Mouse (Mus musculus) forebrain, postnatal 0 days (tissue): ENCODE data around the gene Abcc2. TPM values are rescaled to one million over a fixed set of nuclear protein-coding genes. Genes with fewer than 3 reads are reported as not detected.

Source experiments
- ATAC-seq: fragments of 200-750 bp; cut with Nextera tagmentation; 2 replicates; pipeline ENCODE4 v1.8.0; 2017; ENCODE audit warnings: mild to moderate bottlenecking, moderate library complexity
- DNase-seq: peaks from one replicate; pipeline ENCODE4 v3.0.0-alpha.2; 2015
- H3K27ac ChIP-seq: fragments of 300-500 bp; sonication (generic); 2 replicates; pipeline ENCODE4 v1.5.1; 2014; ENCODE audit warnings: low read depth, mild to moderate bottlenecking, antibody characterized with exemption, low read length, moderate library complexity, mixed read lengths
- H3K27me3 ChIP-seq: fragments of 300-500 bp; sonication (generic); 2 replicates; pipeline ENCODE4 v1.6.1; 2014; ENCODE audit warnings: mild to moderate bottlenecking, low read length, mixed read lengths; ENCODE audit not compliant: insufficient read depth
- H3K36me3 ChIP-seq: fragments of 300-500 bp; sonication (generic); 2 replicates; pipeline ENCODE4 v1.6.1; 2014; ENCODE audit warnings: mild to moderate bottlenecking, moderate library complexity; ENCODE audit not compliant: insufficient read depth
- H3K4me1 ChIP-seq: fragments of 300-500 bp; sonication (generic); 2 replicates; pipeline ENCODE4 v1.6.1; 2014; ENCODE audit warnings: antibody characterized with exemption; ENCODE audit not compliant: insufficient read depth
- H3K4me2 ChIP-seq: fragments of 300-500 bp; sonication (generic); 2 replicates; pipeline ENCODE4 v1.6.1; 2014; ENCODE audit warnings: low read depth, mild to moderate bottlenecking, moderate library complexity
- H3K4me3 ChIP-seq: fragments of 300-500 bp; sonication (generic); 2 replicates; pipeline ENCODE4 v1.5.1; 2014; ENCODE audit warnings: low read depth, low read length, mixed read lengths
- H3K9ac ChIP-seq: fragments of 300-500 bp; sonication (generic); 2 replicates; pipeline ENCODE4 v1.6.1; 2014; ENCODE audit warnings: mild to moderate bottlenecking
- H3K9me3 ChIP-seq: fragments of 300-500 bp; sonication (generic); 2 replicates; pipeline ENCODE4 v1.6.1; 2016; ENCODE audit warnings: low read length
- CTCF ChIP-seq: sonication (generic); IDR thresholded peaks from 2 replicates; pipeline ENCODE4 v1.5.1; 2016; ENCODE audit warnings: antibody characterized with exemption, control low read depth, low read depth
- WGBS: fragments of 180-500 bp; shearing (Covaris S2); extraction: QIAGEN DNeasy Blood & Tissue Kit; methylation state at CpG from one replicate; pipeline ENCODE4 v1.1.7; 2014; 5-methylcytosine and 5-hydroxymethylcytosine counted together
- polyA plus RNA-seq: library from polyadenylated mRNA; unstranded; fragments of >200 nt; fragmentation: Nextera tagmentation; extraction: Ambion mirVana; gene quantifications from 2 replicates; pipeline ENCODE4 v1.2.1, GENCODE M21; 2015
- total RNA-seq: library from RNA; depleted of rRNA; stranded (reverse); fragments of >200 nt; gene quantifications from 2 replicates; pipeline ENCODE4 v1.2.3, GENCODE M21; 2014

The Abcc2 gene
- total and polyA plus RNA-seq, 2 experiments from 2014 or later = 0.02 TPM; not detected in 1

- Histone ChIP-seq H3K27me3 (no peaks in the 10 kb centered on the region), H3K4me2 (no peak overlapping the region), H3K27ac (no peak overlapping the region), H3K36me3 (peaks cover 59% of the 10 kb centered on the region), H3K4me3 (no peak overlapping the region), H3K4me1 (no peaks in the 10 kb centered on the region), H3K9me3 (no peaks in the 10 kb centered on the region), H3K9ac (no peak overlapping the region)
- DNase-seq (no peak), ATAC-seq (no peak)
- TF ChIP-seq CTCF = no peak
- WGBS = 92% methylated on average over 11 of the region's 11 CpGs
Observed at GRCm38 (mm10) chr19:43850026-43850425, 68.0 kb downstream of the Abcc2 start.

- no peaks in the 10 kb centered on the region for H3K27me3 ChIP-seq
- no peaks in the 10 kb centered on the region for H3K9me3 ChIP-seq
- no peak overlapping the region for H3K4me3 ChIP-seq
- H3K36me3 ChIP-seq = peaks cover 61% of the 10 kb centered on the region
- H3K4me1 ChIP-seq = no peaks in the 10 kb centered on the region
- no peak for DNase-seq
- no peak for ATAC-seq
- WGBS = 78% methylated on average over 21 of the region's 21 CpGs
- no peak overlapping the region for H3K27ac ChIP-seq
- no peak for TF ChIP-seq CTCF
- no peak overlapping the region for H3K9ac ChIP-seq
- no peak overlapping the region for H3K4me2 ChIP-seq
Observed at GRCm38 (mm10) chr19:43851996-43852630, 70.1 kb downstream of the Abcc2 start.

DNA sequence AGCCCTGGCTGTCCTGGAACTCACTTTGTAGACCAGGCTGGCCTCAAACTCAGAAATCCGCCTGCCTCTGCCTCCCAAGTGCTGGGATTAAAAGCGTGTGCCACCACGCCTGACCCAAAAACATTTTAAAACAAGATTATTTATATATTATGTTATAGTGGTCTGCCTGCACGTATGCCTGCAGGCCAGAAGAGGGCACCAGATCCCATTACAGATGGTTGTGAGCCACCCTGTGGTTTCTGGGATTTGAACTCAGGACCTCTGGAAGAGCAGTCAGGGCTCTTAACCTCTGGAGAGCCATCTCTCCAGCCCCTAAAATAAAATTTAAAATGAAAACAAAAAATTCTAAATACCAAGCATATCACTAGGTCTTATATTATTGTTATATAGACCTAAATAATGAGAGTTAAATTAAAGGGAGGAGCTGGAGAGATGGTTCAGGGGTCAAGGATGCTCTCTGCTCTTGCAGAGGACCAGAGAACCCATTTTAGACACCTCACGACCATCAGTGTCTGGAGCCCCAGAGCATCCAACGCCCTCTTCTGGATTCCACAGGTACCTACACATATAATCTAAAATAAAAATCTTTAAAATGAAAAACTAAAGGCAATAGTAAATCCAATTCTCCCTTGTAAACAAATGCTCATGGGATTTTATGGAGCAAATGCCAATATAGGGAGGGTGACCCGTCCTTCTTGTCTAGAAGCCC lies 71.0 kb downstream of the Abcc2 start:
- 84% methylated on average over 7 of the region's 7 CpGs for WGBS

DNA sequence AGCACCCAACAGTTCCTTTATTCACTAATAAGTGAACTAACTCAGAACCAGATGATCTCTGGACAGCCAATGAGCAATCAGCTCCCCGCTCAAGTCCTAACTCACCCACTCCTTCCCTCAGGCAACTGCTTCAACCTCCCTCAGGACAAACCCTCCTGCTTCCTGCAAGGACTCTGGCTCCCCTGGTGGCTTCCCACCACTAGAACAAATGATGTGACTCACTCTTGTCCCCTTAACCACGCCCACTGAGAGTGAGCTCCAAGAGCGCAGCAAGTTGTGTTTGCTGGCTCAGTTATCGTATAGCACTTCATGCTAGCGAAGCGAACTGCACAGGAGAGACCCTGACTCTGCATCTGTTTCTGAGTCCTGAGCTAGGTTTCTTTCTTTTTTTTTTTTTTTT lies 75.4 kb downstream of the Abcc2 start:
- Histone ChIP-seq H3K27me3 (no peaks in the 10 kb centered on the region), H3K36me3 (peaks cover 32% of the 10 kb centered on the region), H3K9me3 (no peaks in the 10 kb centered on the region), H3K4me2 (no peak overlapping the region), H3K9ac (no peak overlapping the region), H3K27ac (no peak overlapping the region), H3K4me3 (no peak overlapping the region), H3K4me1 (no peaks in the 10 kb centered on the region)
- ATAC-seq = no peak
- no peak for TF ChIP-seq CTCF
- WGBS = 75% methylated on average over 6 of the region's 6 CpGs
- no peak for DNase-seq

More for the DNA sequence above, 71.0 kb downstream of the Abcc2 start:
- DNase-seq = no peak
- Histone ChIP-seq H3K9ac (no peak overlapping the region), H3K4me2 (no peak overlapping the region), H3K27me3 (no peaks in the 10 kb centered on the region), H3K4me1 (no peaks in the 10 kb centered on the region), H3K4me3 (no peak overlapping the region), H3K27ac (no peak overlapping the region), H3K36me3 (peaks cover 52% of the 10 kb centered on the region), H3K9me3 (no peaks in the 10 kb centered on the region)
- peak; percentile 57 for TF ChIP-seq CTCF
- no peak for ATAC-seq

GRCm38 (mm10) chr19:43870418-43870817 lies 88.4 kb downstream of the Abcc2 start:
- Histone ChIP-seq H3K9ac (no peak overlapping the region), H3K4me3 (no peak overlapping the region), H3K4me2 (no peak overlapping the region), H3K36me3 (peaks cover 51% of the 10 kb centered on the region), H3K27ac (no peak overlapping the region), H3K4me1 (no peaks in the 10 kb centered on the region), H3K9me3 (no peaks in the 10 kb centered on the region), H3K27me3 (no peaks in the 10 kb centered on the region)
- TF ChIP-seq CTCF = no peak
- WGBS = 93% methylated on average over 4 of the region's 4 CpGs
- DNase-seq (no peak), ATAC-seq (no peak)

- DNase-seq (no peak), ATAC-seq (no peak)
- Histone ChIP-seq H3K4me3 (no peak overlapping the region), H3K27me3 (no peaks in the 10 kb centered on the region), H3K27ac (no peak overlapping the region), H3K4me2 (no peak overlapping the region), H3K9ac (no peak overlapping the region), H3K4me1 (no peaks in the 10 kb centered on the region), H3K36me3 (peaks cover 21% of the 10 kb centered on the region; the same call in 1 of the 2 replicates), H3K9me3 (no peaks in the 10 kb centered on the region)
- TF ChIP-seq CTCF = no peak
- WGBS = 91% methylated on average over 11 of the region's 11 CpGs
Observed at GRCm38 (mm10) chr19:43874351-43874750, 92.4 kb downstream of the Abcc2 start.

DNA sequence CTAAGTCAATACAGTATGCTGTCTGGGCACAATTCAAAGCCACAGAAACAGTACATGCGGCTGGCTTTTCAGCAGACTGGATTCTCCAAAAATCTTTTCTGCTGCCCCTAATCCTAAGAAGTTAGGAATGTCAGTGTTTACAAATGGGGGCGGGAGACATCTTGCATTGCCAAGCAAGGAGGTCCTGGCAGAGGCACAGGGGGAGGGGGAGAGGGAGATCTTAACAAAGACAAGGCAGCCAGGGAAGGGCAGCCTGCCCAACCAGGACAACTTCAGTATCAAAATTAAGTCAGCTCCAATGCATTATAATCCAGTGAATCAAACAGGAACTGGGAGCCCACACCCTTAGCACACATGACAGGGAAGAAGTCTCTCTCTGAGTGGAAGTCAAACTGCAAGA lies 94.0 kb downstream of the Abcc2 start:
- Histone ChIP-seq H3K4me1 (0 out of 2 replicates have a peak, but pooled peaks cover 5% of the 10 kb centered on the region), H3K9ac (no peak overlapping the region), H3K4me2 (no peak overlapping the region), H3K27ac (no peak overlapping the region), H3K9me3 (no peaks in the 10 kb centered on the region), H3K36me3 (peaks cover 9% of the 10 kb centered on the region; the same call in 1 of the 2 replicates), H3K4me3 (no peak overlapping the region), H3K27me3 (no peaks in the 10 kb centered on the region)
- no peak for ATAC-seq
- DNase-seq = peak; percentile 40
- 12% methylated on average over 2 of the region's 2 CpGs for WGBS
- no peak for TF ChIP-seq CTCF
